In genomic region chr2:181673501-181673900, GRCm38 (mm10) we compare ENCODE assay signal across 14 mouse cellular contexts. TPM values are rescaled to one million over a fixed set of nuclear protein-coding genes. Genes with fewer than 3 reads are reported as not detected.
DNase-seq lines count a peak whose midpoint lies in the region; ATAC-seq and TF ChIP-seq lines count a peak whose summit lies in the region.
"Had no signal": no experiment of that assay in that cellular context is flagged by ENCODE, and none has a peak within 500 bp of the region (broad histone marks: within the 10 kb centered on the region; RNA-seq: fewer than 3 reads in every experiment).

No protein-coding gene starts in this region.

- H3K4me3 ChIP-seq in heart, adult 2 months: no peak overlapping the region
- H3K4me3 ChIP-seq in heart, embryonic 11.5 days (ENCODE audit: low read depth, low read length): no peak overlapping the region
- H3K4me3 ChIP-seq in embryonic facial prominence, embryonic 13.5 days: no peak overlapping the region
- no peak overlapping the region for H3K4me3 ChIP-seq in stomach, postnatal 0 days (ENCODE audit: low read depth, low read length)
- H3K4me3 ChIP-seq: forebrain, embryonic 13.5 days; heart, embryonic 13.5 days; liver, embryonic 15.5 days had no signal

- TF ChIP-seq CTCF in heart, adult 2 months (IDR thresholded peaks at IDR 0.05): no peak
- no peak for TF ChIP-seq CTCF in stomach, postnatal 0 days (IDR thresholded peaks at IDR 0.05; ENCODE audit: low read depth)

- H3K4me2 ChIP-seq in heart, embryonic 11.5 days: no peak overlapping the region
- H3K4me2 ChIP-seq in embryonic facial prominence, embryonic 13.5 days: no peak overlapping the region
- no peak overlapping the region for H3K4me2 ChIP-seq in stomach, postnatal 0 days (replicated peaks; ENCODE audit: low read depth)
- H3K4me2 ChIP-seq: forebrain, embryonic 13.5 days; heart, embryonic 13.5 days; liver, embryonic 15.5 days had no signal

- TF ChIP-seq EP300 in heart, adult 2 months (IDR thresholded peaks at IDR 0.05; ENCODE audit: insufficient read depth, low read depth, low read length): no peak
- TF ChIP-seq EP300 in stomach, postnatal 0 days (optimal IDR thresholded peaks at IDR 0.05): no peak

- intact Hi-C loops in heart, adult 2 months (cut with DNase I): loop anchor here (5.0 to 10.0 kb wide), 2 partner anchors 201 to 399 kb away; no protein-coding TSS in a partner anchor

- no peak overlapping the region; the same call in 1 of the 2 replicates for H3K9ac ChIP-seq in heart, adult 2 months (ENCODE audit: low read depth, low read length)
- H3K9ac ChIP-seq in heart, embryonic 11.5 days (ENCODE audit: low read depth, low read length): no peak overlapping the region
- no peak overlapping the region for H3K9ac ChIP-seq in embryonic facial prominence, embryonic 13.5 days
- H3K9ac ChIP-seq in stomach, postnatal 0 days (ENCODE audit: low read length): no peak overlapping the region
- H3K9ac ChIP-seq: forebrain, embryonic 13.5 days; heart, embryonic 13.5 days; liver, embryonic 15.5 days had no signal

- TF ChIP-seq POLR2A in heart, adult 2 months (IDR thresholded peaks at IDR 0.05; ENCODE audit: insufficient read depth, low read depth, low read length): no peak

- H3K27me3 ChIP-seq in heart, adult 2 months (ENCODE audit: control insufficient read depth, insufficient read depth, low read length): peaks cover 4% of the 10 kb centered on the region; the same call in 1 of the 2 replicates
- peaks cover 58% of the 10 kb centered on the region for H3K27me3 ChIP-seq in heart, embryonic 11.5 days (ENCODE audit: control insufficient read depth, insufficient read depth, low read length)
- peaks cover 52% of the 10 kb centered on the region for H3K27me3 ChIP-seq in embryonic facial prominence, embryonic 13.5 days
- peaks cover 19% of the 10 kb centered on the region for H3K27me3 ChIP-seq in stomach, postnatal 0 days (ENCODE audit: control insufficient read depth, insufficient read depth, low read length)

- H3K79me2 ChIP-seq in heart, adult 2 months (replicated peaks; ENCODE audit: control insufficient read depth, insufficient read depth, low read length): no peaks in the 10 kb centered on the region

- WGBS in heart, adult 2 months: 31% methylated on average over 1 of the region's 1 CpGs
- 65% methylated on average over 1 of the region's 1 CpGs for WGBS in heart, embryonic 11.5 days (ENCODE audit: insufficient replicate concordance)
- 32% methylated on average over 1 of the region's 1 CpGs for WGBS in embryonic facial prominence, embryonic 13.5 days
- WGBS in stomach, postnatal 0 days: 39% methylated on average over 1 of the region's 1 CpGs

- peaks cover under 1% of the 10 kb centered on the region; the same call in 1 of the 2 replicates for H3K36me3 ChIP-seq in heart, adult 2 months (ENCODE audit: control insufficient read depth, insufficient read depth, low read length)
- no peaks in the 10 kb centered on the region for H3K36me3 ChIP-seq in heart, embryonic 11.5 days (ENCODE audit: control insufficient read depth, insufficient read depth, low read length)
- H3K36me3 ChIP-seq in embryonic facial prominence, embryonic 13.5 days: no peaks in the 10 kb centered on the region
- H3K36me3 ChIP-seq in stomach, postnatal 0 days (ENCODE audit: control insufficient read depth, insufficient read depth, low read length): no peaks in the 10 kb centered on the region
- H3K36me3 ChIP-seq: heart, embryonic 13.5 days; liver, embryonic 15.5 days had no signal

- peaks cover 17% of the 10 kb centered on the region for H3K4me1 ChIP-seq in heart, adult 2 months (ENCODE audit: control insufficient read depth, insufficient read depth, low read length)
- peaks cover 14% of the 10 kb centered on the region for H3K4me1 ChIP-seq in heart, embryonic 11.5 days (ENCODE audit: control insufficient read depth, insufficient read depth, low read length)
- H3K4me1 ChIP-seq in embryonic facial prominence, embryonic 13.5 days: peaks cover 45% of the 10 kb centered on the region
- peaks cover 3% of the 10 kb centered on the region for H3K4me1 ChIP-seq in stomach, postnatal 0 days (replicated peaks; ENCODE audit: control insufficient read depth, insufficient read depth)

- no peak for ATAC-seq in heart, embryonic 11.5 days (replicated peaks; ENCODE audit: insufficient number of reproducible peaks, low FRiP score, low TSS enrichment)
- ATAC-seq in embryonic facial prominence, embryonic 13.5 days (ENCODE audit: insufficient number of reproducible peaks, insufficient read depth, low FRiP score, low TSS enrichment, low read depth): no peak
- ATAC-seq in stomach, postnatal 0 days (ENCODE audit: low FRiP score, low TSS enrichment): peak; percentile 18; the same call in 1 of the 2 replicates
- ATAC-seq in activated CD4-positive, CD25-positive, alpha-beta regulatory T cell, adult 4 months: no peak
- ATAC-seq: forebrain, embryonic 13.5 days had no signal

- no peak for DNase-seq in heart, adult 2 months
- peak; percentile 46 to 54 for DNase-seq in lung, adult 18-20 months
- no peak for DNase-seq in lung, postnatal 14 days
- no peak for DNase-seq in stomach, postnatal 0 days (ENCODE audit: low spot score)
- DNase-seq in thymus, postnatal 4 days: no peak
- DNase-seq: right cerebral cortex, postnatal 25 days; thymus, adult 2 months had no signal

- H3K27ac ChIP-seq in heart, adult 2 months: peak overlapping the region; percentile 93
- no peak overlapping the region for H3K27ac ChIP-seq in heart, embryonic 11.5 days (ENCODE audit: low read depth, low read length)
- H3K27ac ChIP-seq in embryonic facial prominence, embryonic 13.5 days: 0 out of 2 replicates have a peak overlapping the region, but pooled peaks have one; percentile 45
- H3K27ac ChIP-seq in stomach, postnatal 0 days (replicated peaks): 0 out of 2 replicates have a peak overlapping the region, but pooled peaks have one; percentile 18
- H3K27ac ChIP-seq: forebrain, embryonic 13.5 days; heart, embryonic 13.5 days; liver, embryonic 15.5 days had no signal

- no peaks in the 10 kb centered on the region for H3K9me3 ChIP-seq in heart, embryonic 11.5 days (replicated peaks; ENCODE audit: control insufficient read depth, low read length)
- H3K9me3 ChIP-seq in embryonic facial prominence, embryonic 13.5 days: no peaks in the 10 kb centered on the region
- H3K9me3 ChIP-seq in stomach, postnatal 0 days (ENCODE audit: control insufficient read depth, low read length): no peaks in the 10 kb centered on the region
- H3K9me3 ChIP-seq: forebrain, embryonic 13.5 days; heart, embryonic 13.5 days; liver, embryonic 15.5 days had no signal

RNA-seq across cellular contexts. Expression of gene Sox18, which starts 2.1 kb away (rescaled TPM):
- total RNA-seq in heart, adult 2 months (2021): 10 to 100 TPM; 37.8 to 46.2 TPM
- polyA plus RNA-seq in heart, adult 2 months (2012; rRNA removed): 74.4 and 105 TPM in 2 replicates
- polyA plus RNA-seq in heart, embryonic 11.5 days (2014; fragmentation: Nextera tagmentation; extraction: Ambion mirVana): 18.6 and 22.2 TPM in 2 replicates
- polyA plus RNA-seq in embryonic facial prominence, embryonic 13.5 days (2015; fragmentation: Nextera tagmentation; extraction: Ambion mirVana): 88.3 and 92.4 TPM in 2 replicates
- polyA plus RNA-seq in stomach, postnatal 0 days (2015; fragmentation: Nextera tagmentation; extraction: Ambion mirVana): 14.0 and 14.1 TPM in 2 replicates
- polyA plus RNA-seq in activated CD4-positive, CD25-positive, alpha-beta regulatory T cell, adult 4 months (2017; shearing (Covaris generic)): not detected

RNA-seq across cellular contexts. Expression of gene Tcea2, which starts 6.6 kb away (rescaled TPM):
- total RNA-seq in heart, adult 2 months (2021): 1 to 10 TPM; 4.3 to 6.0 TPM
- polyA plus RNA-seq in heart, adult 2 months (2012; rRNA removed): 10.4 and 13.4 TPM in 2 replicates
- 13.5 and 14.1 TPM in 2 replicates for polyA plus RNA-seq in heart, embryonic 11.5 days (2014; fragmentation: Nextera tagmentation; extraction: Ambion mirVana)
- polyA plus RNA-seq in embryonic facial prominence, embryonic 13.5 days (2015; fragmentation: Nextera tagmentation; extraction: Ambion mirVana): 30.4 and 33.0 TPM in 2 replicates
- 12.7 and 13.4 TPM in 2 replicates for polyA plus RNA-seq in stomach, postnatal 0 days (2015; fragmentation: Nextera tagmentation; extraction: Ambion mirVana)
- polyA plus RNA-seq in activated CD4-positive, CD25-positive, alpha-beta regulatory T cell, adult 4 months (2017; shearing (Covaris generic)): 10 to 100 TPM in 1 of 2 experiments, 1 to 10 TPM in 1; 9.8 to 12.1 TPM

RNA-seq across cellular contexts. Expression of gene Gm29797, which starts 16.7 kb away (rescaled TPM):
- total RNA-seq in heart, adult 2 months (2021): not detected
- 0.21 TPM in 1 of 2 replicates, not detected in the other for polyA plus RNA-seq in heart, adult 2 months (2012; rRNA removed)
- polyA plus RNA-seq in heart, embryonic 11.5 days (2014; fragmentation: Nextera tagmentation; extraction: Ambion mirVana): not detected in 2 replicates
- not detected in 2 replicates for polyA plus RNA-seq in embryonic facial prominence, embryonic 13.5 days (2015; fragmentation: Nextera tagmentation; extraction: Ambion mirVana)
- not detected in 2 replicates for polyA plus RNA-seq in stomach, postnatal 0 days (2015; fragmentation: Nextera tagmentation; extraction: Ambion mirVana)
- not detected for polyA plus RNA-seq in activated CD4-positive, CD25-positive, alpha-beta regulatory T cell, adult 4 months (2017; shearing (Covaris generic))
- total RNA-seq: layer of hippocampus, postnatal 14 days had no signal
- polyA plus RNA-seq: liver, embryonic 15.5 days had no signal

RNA-seq across cellular contexts. Expression of gene Rgs19, which starts 20.3 kb away (rescaled TPM):
- total RNA-seq in heart, adult 2 months (2021): 1 to 10 TPM; 6.7 to 8.0 TPM
- polyA plus RNA-seq in heart, adult 2 months (2012; rRNA removed): 22.8 and 24.5 TPM in 2 replicates
- 57.7 and 61.3 TPM in 2 replicates for polyA plus RNA-seq in heart, embryonic 11.5 days (2014; fragmentation: Nextera tagmentation; extraction: Ambion mirVana)
- polyA plus RNA-seq in embryonic facial prominence, embryonic 13.5 days (2015; fragmentation: Nextera tagmentation; extraction: Ambion mirVana): 83.5 and 86.1 TPM in 2 replicates
- polyA plus RNA-seq in stomach, postnatal 0 days (2015; fragmentation: Nextera tagmentation; extraction: Ambion mirVana): 20.0 and 24.6 TPM in 2 replicates
- 100 to 1,000 TPM; 199 to 210 TPM for polyA plus RNA-seq in activated CD4-positive, CD25-positive, alpha-beta regulatory T cell, adult 4 months (2017; shearing (Covaris generic))

RNA-seq across cellular contexts. Expression of gene Lkaaear1, which starts 24.7 kb away (rescaled TPM):
- total RNA-seq in heart, adult 2 months (2021): not detected
- 0.27 TPM in 1 of 2 replicates, not detected in the other for polyA plus RNA-seq in heart, adult 2 months (2012; rRNA removed)
- polyA plus RNA-seq in heart, embryonic 11.5 days (2014; fragmentation: Nextera tagmentation; extraction: Ambion mirVana): not detected in 2 replicates
- not detected in 2 replicates for polyA plus RNA-seq in embryonic facial prominence, embryonic 13.5 days (2015; fragmentation: Nextera tagmentation; extraction: Ambion mirVana)
- polyA plus RNA-seq in stomach, postnatal 0 days (2015; fragmentation: Nextera tagmentation; extraction: Ambion mirVana): not detected in 2 replicates
- polyA plus RNA-seq in activated CD4-positive, CD25-positive, alpha-beta regulatory T cell, adult 4 months (2017; shearing (Covaris generic)): not detected
- total RNA-seq: layer of hippocampus, postnatal 14 days had no signal
- polyA plus RNA-seq: forebrain, embryonic 13.5 days; heart, embryonic 13.5 days; liver, embryonic 15.5 days; thymus, adult 2 months had no signal

Comparison
In these comparisons a context has a peak if more than half of its experiments do, and no peak if none do; other contexts are left out.
1. DNase-seq: peak in lung, adult 18-20 months (2 of 2); none in heart, adult 2 months (0 of 2), lung, postnatal 14 days (single experiment), stomach, postnatal 0 days (single experiment) and thymus, postnatal 4 days (single experiment).
2. RNA of gene Sox18, which starts 2.1 kb away (polyA plus RNA-seq): 74.4 to 105 TPM in heart, adult 2 months, 88.3 to 92.4 TPM in embryonic facial prominence, embryonic 13.5 days, 18.6 to 22.2 TPM in heart, embryonic 11.5 days and 14.0 to 14.1 TPM in stomach, postnatal 0 days; not detected in activated CD4-positive, CD25-positive, alpha-beta regulatory T cell, adult 4 months; every median in the first group is over 10 times any median in the second.